Mouse (Mus musculus): ENCODE measurements at regions not wholly inside any gene's neighbourhood (a gene's known extent, or its start where the extent isn't known, plus 50 kb on each side); places are given as distances from the start of the nearest gene placed in this dataset.
"Not testable (repeated sequence)": the region's sequence is repeated elsewhere in the genome, so short reads cannot be mapped to it uniquely, and the experiment has no call there.

GRCm38 (mm10) chr1:157622156-157622555 is 115.6 kb downstream of the Sec16b start:
- H3K27me3 ChIP-seq (replicated peaks; ENCODE audit: control insufficient read depth, insufficient read depth, low read length); H3K4me3 ChIP-seq (ENCODE audit: insufficient read depth, low read depth, low read length); H3K4me1 ChIP-seq (ENCODE audit: control insufficient read depth, insufficient read depth, low read length); DNase-seq; H3K36me3 ChIP-seq (ENCODE audit: control insufficient read depth, insufficient read depth, low read length); H3K27ac ChIP-seq (ENCODE audit: insufficient read depth, low read depth, low read length): not testable (repeated sequence)
- 94% methylated on average over 16 of the region's 16 CpGs for WGBS

DNA sequence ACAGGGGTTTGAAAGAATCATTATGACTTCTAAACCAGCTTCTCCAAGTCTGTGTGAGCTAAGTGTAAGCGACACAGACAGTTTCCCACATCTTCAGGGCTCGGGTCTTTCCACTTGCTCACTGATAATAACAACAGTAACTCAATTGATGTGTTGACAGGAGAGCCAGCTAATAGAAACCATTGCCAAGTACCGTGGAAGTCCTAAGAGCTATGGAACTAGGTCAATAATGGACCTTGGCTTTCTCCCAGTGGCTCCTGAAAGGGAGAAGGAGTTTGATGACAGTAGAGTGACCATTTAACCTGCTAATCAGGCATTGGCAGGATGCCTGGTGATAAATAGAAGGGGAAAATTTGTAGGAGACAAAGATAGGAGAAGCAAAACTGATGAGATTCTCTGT is 126.1 kb downstream of the Sec16b start:
- no peaks in the 10 kb centered on the region for H3K4me1 ChIP-seq (ENCODE audit: control insufficient read depth, insufficient read depth, low read length)
- no peak overlapping the region for H3K4me3 ChIP-seq (ENCODE audit: insufficient read depth, low read depth, low read length)
- no peaks in the 10 kb centered on the region for H3K36me3 ChIP-seq (ENCODE audit: control insufficient read depth, insufficient read depth, low read length)
- DNase-seq, result no peak
- no peaks in the 10 kb centered on the region; the same call in 1 of the 2 replicates for H3K27me3 ChIP-seq (replicated peaks; ENCODE audit: control insufficient read depth, insufficient read depth, low read length)
- 75% methylated on average over 3 of the region's 3 CpGs for WGBS
- H3K27ac ChIP-seq (ENCODE audit: insufficient read depth, low read depth, low read length), result no peak overlapping the region
- TF ChIP-seq POLR2A (IDR thresholded peaks at IDR 0.05; ENCODE audit: low read depth, low read length) (no peak), CTCF (conservative IDR thresholded peaks at IDR 0.05; ENCODE audit: insufficient read depth, insufficient read length, low read depth, low read length) (no peak)

- no peaks in the 10 kb centered on the region for H3K4me1 ChIP-seq (ENCODE audit: control insufficient read depth, insufficient read depth, low read length)
- 78% methylated on average over 6 of the region's 6 CpGs for WGBS
- no peaks in the 10 kb centered on the region; the same call in 1 of the 2 replicates for H3K27me3 ChIP-seq (replicated peaks; ENCODE audit: control insufficient read depth, insufficient read depth, low read length)
- no peaks in the 10 kb centered on the region for H3K36me3 ChIP-seq (ENCODE audit: control insufficient read depth, insufficient read depth, low read length)
- no peak for TF ChIP-seq CTCF (conservative IDR thresholded peaks at IDR 0.05; ENCODE audit: insufficient read depth, insufficient read length, low read depth, low read length)
- TF ChIP-seq POLR2A (IDR thresholded peaks at IDR 0.05; ENCODE audit: low read depth, low read length), result no peak
- no peak overlapping the region for H3K4me3 ChIP-seq (ENCODE audit: insufficient read depth, low read depth, low read length)
- no peak for DNase-seq
- no peak overlapping the region for H3K27ac ChIP-seq (ENCODE audit: insufficient read depth, low read depth, low read length)
Observed at GRCm38 (mm10) chr1:157633470-157633869, 126.9 kb downstream of the Sec16b start.

GRCm38 (mm10) chr1:157635776-157636175 is 129.2 kb downstream of the Sec16b start:
- H3K4me3 ChIP-seq (ENCODE audit: insufficient read depth, low read depth, low read length), result no peak overlapping the region
- H3K27ac ChIP-seq (ENCODE audit: insufficient read depth, low read depth, low read length), result no peak overlapping the region
- H3K36me3 ChIP-seq (ENCODE audit: control insufficient read depth, insufficient read depth, low read length), result no peaks in the 10 kb centered on the region
- H3K4me1 ChIP-seq (ENCODE audit: control insufficient read depth, insufficient read depth, low read length), result no peaks in the 10 kb centered on the region
- DNase-seq, result no peak
- H3K27me3 ChIP-seq (replicated peaks; ENCODE audit: control insufficient read depth, insufficient read depth, low read length), result no peaks in the 10 kb centered on the region; the same call in 1 of the 2 replicates
- TF ChIP-seq POLR2A (IDR thresholded peaks at IDR 0.05; ENCODE audit: low read depth, low read length) (no peak), CTCF (conservative IDR thresholded peaks at IDR 0.05; ENCODE audit: insufficient read depth, insufficient read length, low read depth, low read length) (no peak)
- WGBS, result 86% methylated on average over 6 of the region's 6 CpGs

DNA sequence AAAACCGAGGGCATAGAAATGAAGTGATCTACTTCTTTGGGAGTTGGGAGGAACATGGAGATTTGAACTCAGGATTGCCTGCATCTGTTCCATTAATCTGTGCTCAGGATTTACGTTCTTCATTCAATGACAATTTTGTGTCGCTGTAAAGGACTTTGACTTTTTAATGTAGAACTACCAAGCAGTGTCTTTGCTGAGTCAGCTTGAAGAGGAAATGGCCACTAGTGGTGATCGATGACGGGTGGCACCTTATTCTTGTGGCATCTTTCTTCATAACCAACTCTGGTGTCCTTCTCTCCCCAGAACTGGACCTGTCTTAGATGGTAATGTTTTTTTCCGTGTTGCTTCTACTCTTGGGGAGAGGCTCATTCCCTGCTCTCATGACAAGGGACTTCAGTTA is 137.0 kb downstream of the Sec16b start:
- Histone ChIP-seq H3K27me3 (replicated peaks; ENCODE audit: control insufficient read depth, insufficient read depth, low read length) (no peaks in the 10 kb centered on the region; the same call in 1 of the 2 replicates), H3K4me1 (ENCODE audit: control insufficient read depth, insufficient read depth, low read length) (no peaks in the 10 kb centered on the region), H3K36me3 (ENCODE audit: control insufficient read depth, insufficient read depth, low read length) (no peaks in the 10 kb centered on the region), H3K4me3 (ENCODE audit: insufficient read depth, low read depth, low read length) (no peak overlapping the region), H3K27ac (ENCODE audit: insufficient read depth, low read depth, low read length) (no peak overlapping the region)
- DNase-seq, result no peak
- TF ChIP-seq POLR2A (IDR thresholded peaks at IDR 0.05; ENCODE audit: low read depth, low read length) (no peak), CTCF (conservative IDR thresholded peaks at IDR 0.05; ENCODE audit: insufficient read depth, insufficient read length, low read depth, low read length) (no peak)
- WGBS, result 89% methylated on average over 6 of the region's 6 CpGs

DNA sequence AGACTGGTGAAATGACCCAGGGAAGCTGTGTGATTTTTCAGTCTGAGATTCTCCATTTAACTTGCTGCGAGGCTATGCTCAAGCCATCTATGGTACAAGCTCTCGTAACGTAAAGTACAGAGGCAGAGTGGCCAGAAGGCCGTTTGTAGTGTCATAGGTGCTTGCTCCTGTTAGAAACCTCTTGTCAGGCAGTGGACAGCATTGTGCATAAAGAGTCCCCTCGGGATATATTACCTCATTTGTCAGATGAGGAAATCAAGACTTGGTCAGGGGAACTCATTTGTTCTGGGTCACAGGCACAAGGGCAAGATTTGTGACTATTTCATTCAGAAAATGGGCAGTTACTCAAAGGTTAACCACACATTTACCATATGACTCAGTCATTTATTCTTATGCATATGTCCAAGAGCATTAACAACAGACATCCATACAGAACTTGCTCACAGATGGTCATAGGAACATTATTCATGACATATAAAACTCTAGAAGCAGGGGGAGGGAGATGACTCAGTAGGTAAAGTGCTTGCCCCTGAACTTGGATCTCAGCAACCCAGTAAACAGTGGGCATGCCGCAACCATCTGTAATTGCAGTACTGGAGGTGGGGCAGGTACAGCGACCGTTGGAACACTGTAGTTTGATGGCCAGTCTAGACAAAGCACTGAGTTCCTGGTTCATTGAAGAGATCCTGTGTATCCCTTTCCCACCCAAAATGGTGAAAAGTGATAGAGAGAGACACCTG is 139.3 kb downstream of the Sec16b start:
- TF ChIP-seq POLR2A (IDR thresholded peaks at IDR 0.05; ENCODE audit: low read depth, low read length) (no peak), CTCF (conservative IDR thresholded peaks at IDR 0.05; ENCODE audit: insufficient read depth, insufficient read length, low read depth, low read length) (no peak)
- 26% methylated on average over 8 of the region's 8 CpGs for WGBS

DNA sequence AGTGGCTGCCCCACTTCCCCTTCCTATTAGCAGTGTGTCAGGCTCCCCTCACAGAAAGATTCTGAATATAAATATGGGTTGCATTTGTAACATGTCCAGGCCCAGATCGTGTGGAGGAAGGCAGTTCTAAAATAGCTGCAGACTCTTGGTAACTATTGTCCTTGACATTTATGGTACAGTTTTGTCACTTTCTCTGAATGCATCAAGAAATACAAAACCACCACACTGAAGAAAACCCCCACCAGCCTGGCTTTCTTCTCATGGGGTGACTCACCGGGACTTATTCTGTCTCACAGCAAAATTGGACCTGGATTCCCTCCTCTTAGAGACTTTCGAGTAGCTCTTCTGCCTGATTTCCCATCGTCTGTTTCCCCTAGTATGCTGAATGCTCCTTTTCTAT is 148.9 kb downstream of the Sec16b start:
- Histone ChIP-seq H3K27ac (ENCODE audit: insufficient read depth, low read depth, low read length) (no peak overlapping the region), H3K4me3 (ENCODE audit: insufficient read depth, low read depth, low read length) (no peak overlapping the region), H3K4me1 (ENCODE audit: control insufficient read depth, insufficient read depth, low read length) (no peaks in the 10 kb centered on the region), H3K36me3 (ENCODE audit: control insufficient read depth, insufficient read depth, low read length) (no peaks in the 10 kb centered on the region), H3K27me3 (replicated peaks; ENCODE audit: control insufficient read depth, insufficient read depth, low read length) (no peaks in the 10 kb centered on the region)
- TF ChIP-seq POLR2A (IDR thresholded peaks at IDR 0.05; ENCODE audit: low read depth, low read length) (no peak), CTCF (conservative IDR thresholded peaks at IDR 0.05; ENCODE audit: insufficient read depth, insufficient read length, low read depth, low read length) (no peak)
- DNase-seq, result no peak
- 81% methylated on average over 4 of the region's 4 CpGs for WGBS

More for the DNA sequence above, 139.3 kb downstream of the Sec16b start:
- Histone ChIP-seq H3K36me3 (ENCODE audit: control insufficient read depth, insufficient read depth, low read length) (no peaks in the 10 kb centered on the region), H3K4me3 (ENCODE audit: insufficient read depth, low read depth, low read length) (no peak overlapping the region), H3K27ac (ENCODE audit: insufficient read depth, low read depth, low read length) (no peak overlapping the region), H3K4me1 (ENCODE audit: control insufficient read depth, insufficient read depth, low read length) (no peaks in the 10 kb centered on the region), H3K27me3 (replicated peaks; ENCODE audit: control insufficient read depth, insufficient read depth, low read length) (no peaks in the 10 kb centered on the region; the same call in 1 of the 2 replicates)
- DNase-seq, result no peak

Data from kidney, adult 2 months (tissue).